20 mouse cellular contexts compared by ENCODE assay signal in genomic region chr5:117757696-117758482, GRCm38 (mm10). TPM values are rescaled to one million over a fixed set of nuclear protein-coding genes. Genes with fewer than 3 reads are reported as not detected.
A peak's percentile ranks its signal among the peaks of the same experiment; 100 is the strongest.
DNase-seq lines count a peak whose midpoint lies in the region; ATAC-seq and TF ChIP-seq lines count a peak whose summit lies in the region.
"Had no signal": no experiment of that assay in that cellular context is flagged by ENCODE, and none has a peak within 500 bp of the region (broad histone marks: within the 10 kb centered on the region; RNA-seq: fewer than 3 reads in every experiment).

No protein-coding gene starts in this region.

- no peak for ATAC-seq in midbrain, postnatal 0 days (ENCODE audit: low FRiP score)
- ATAC-seq in forebrain, embryonic 14.5 days: peak; percentile 80
- no peak for ATAC-seq in monocyte, adult 5-6 weeks (replicated peaks; ENCODE audit: insufficient number of reproducible peaks, low FRiP score, low TSS enrichment, poor library complexity, severe bottlenecking)
- ATAC-seq in hindbrain, embryonic 12.5 days (ENCODE audit: low FRiP score): no peak
- ATAC-seq: hindbrain, embryonic 16.5 days; intestine, postnatal 0 days; midbrain, embryonic 13.5 days had no signal

- no peak overlapping the region for H3K4me3 ChIP-seq in midbrain, embryonic 10.5 days
- no peak overlapping the region for H3K4me3 ChIP-seq in midbrain, postnatal 0 days (ENCODE audit: low read depth, low read length)
- H3K4me3 ChIP-seq in embryonic facial prominence, embryonic 10.5 days: no peak overlapping the region
- H3K4me3 ChIP-seq in forebrain, embryonic 14.5 days (ENCODE audit: low read depth, low read length): no peak overlapping the region
- H3K4me3 ChIP-seq in hindbrain, embryonic 12.5 days: no peak overlapping the region
- H3K4me3 ChIP-seq: embryonic facial prominence, embryonic 12.5 days; erythroblast, embryonic 14.5 days; midbrain, embryonic 13.5 days had no signal

- peaks cover 6% of the 10 kb centered on the region; the same call in 1 of the 2 replicates for H3K9me3 ChIP-seq in midbrain, embryonic 10.5 days (replicated peaks)
- H3K9me3 ChIP-seq in midbrain, postnatal 0 days (ENCODE audit: low read length): no peaks in the 10 kb centered on the region
- H3K9me3 ChIP-seq in embryonic facial prominence, embryonic 10.5 days: no peaks in the 10 kb centered on the region
- no peaks in the 10 kb centered on the region for H3K9me3 ChIP-seq in forebrain, embryonic 14.5 days (replicated peaks; ENCODE audit: control insufficient read depth, low read length)
- H3K9me3 ChIP-seq in hindbrain, embryonic 12.5 days (replicated peaks): no peaks in the 10 kb centered on the region
- H3K9me3 ChIP-seq: embryonic facial prominence, embryonic 12.5 days; midbrain, embryonic 13.5 days had no signal

- 20% methylated on average over 12 of the region's 12 CpGs for WGBS in midbrain, embryonic 10.5 days
- 21% methylated on average over 12 of the region's 12 CpGs for WGBS in midbrain, postnatal 0 days
- WGBS in embryonic facial prominence, embryonic 10.5 days: 37% methylated on average over 12 of the region's 12 CpGs
- 3% methylated on average over 12 of the region's 12 CpGs for WGBS in forebrain, embryonic 14.5 days
- WGBS in hindbrain, embryonic 12.5 days: 35% methylated on average over 12 of the region's 12 CpGs

- no peak overlapping the region for H3K9ac ChIP-seq in midbrain, postnatal 0 days (replicated peaks; ENCODE audit: low read length, poor library complexity, severe bottlenecking)
- H3K9ac ChIP-seq in forebrain, embryonic 14.5 days (ENCODE audit: low read length): no peak overlapping the region
- H3K9ac ChIP-seq in hindbrain, embryonic 12.5 days: no peak overlapping the region
- H3K9ac ChIP-seq: embryonic facial prominence, embryonic 12.5 days; midbrain, embryonic 13.5 days had no signal

- H3K4me1 ChIP-seq in midbrain, embryonic 10.5 days: peaks cover 16% of the 10 kb centered on the region
- H3K4me1 ChIP-seq in midbrain, postnatal 0 days (ENCODE audit: insufficient read depth, low read length): no peaks in the 10 kb centered on the region
- peaks cover 8% of the 10 kb centered on the region; the same call in 1 of the 2 replicates for H3K4me1 ChIP-seq in embryonic facial prominence, embryonic 10.5 days
- 0 out of 2 replicates have a peak, but pooled peaks cover 2% of the 10 kb centered on the region for H3K4me1 ChIP-seq in forebrain, embryonic 14.5 days (ENCODE audit: control insufficient read depth, insufficient read depth, low read length)
- H3K4me1 ChIP-seq in hindbrain, embryonic 12.5 days: no peaks in the 10 kb centered on the region
- H3K4me1 ChIP-seq: embryonic facial prominence, embryonic 12.5 days had no signal

- DNase-seq in midbrain, embryonic 10.5 days (ENCODE audit: low spot score): no peak
- DNase-seq in midbrain, postnatal 0 days (ENCODE audit: low spot score): no peak
- peak; percentile 13 for DNase-seq in embryonic facial prominence, embryonic 10.5 days (ENCODE audit: low spot score)
- peak; percentile 81 for DNase-seq in forebrain, embryonic 14.5 days (ENCODE audit: low spot score)
- no peak for DNase-seq in spleen, adult 18-20 months
- DNase-seq: cerebellum, adult 9-10 months; gastrocnemius, postnatal 14 days; heart, adult 18-20 months; heart, postnatal 36 days; liver; lung, postnatal 10 days; thymus, adult 2 months had no signal

- 0 out of 2 replicates have a peak, but pooled peaks cover 4% of the 10 kb centered on the region for H3K36me3 ChIP-seq in midbrain, embryonic 10.5 days
- H3K36me3 ChIP-seq in midbrain, postnatal 0 days (ENCODE audit: insufficient read depth, low read length): 0 out of 2 replicates have a peak, but pooled peaks cover 7% of the 10 kb centered on the region
- H3K36me3 ChIP-seq in embryonic facial prominence, embryonic 10.5 days (replicated peaks): no peaks in the 10 kb centered on the region
- H3K36me3 ChIP-seq in forebrain, embryonic 14.5 days (ENCODE audit: control insufficient read depth, insufficient read depth, low read length): peaks cover 4% of the 10 kb centered on the region; the same call in 1 of the 2 replicates
- peaks cover 4% of the 10 kb centered on the region; the same call in 1 of the 2 replicates for H3K36me3 ChIP-seq in hindbrain, embryonic 12.5 days
- H3K36me3 ChIP-seq: embryonic facial prominence, embryonic 12.5 days had no signal

- TF ChIP-seq CTCF in midbrain, postnatal 0 days (IDR thresholded peaks at IDR 0.05): no peak

- no peak overlapping the region for H3K4me2 ChIP-seq in midbrain, postnatal 0 days (ENCODE audit: low read depth, low read length, poor library complexity, severe bottlenecking)
- no peak overlapping the region for H3K4me2 ChIP-seq in forebrain, embryonic 14.5 days (ENCODE audit: low read length)
- no peak overlapping the region for H3K4me2 ChIP-seq in hindbrain, embryonic 12.5 days (replicated peaks)
- H3K4me2 ChIP-seq: embryonic facial prominence, embryonic 12.5 days; midbrain, embryonic 13.5 days had no signal

- peak overlapping the region; percentile 18; the same call in 1 of the 2 replicates for H3K27ac ChIP-seq in midbrain, embryonic 10.5 days (replicated peaks)
- no peak overlapping the region for H3K27ac ChIP-seq in midbrain, postnatal 0 days (ENCODE audit: low read depth, low read length)
- no peak overlapping the region for H3K27ac ChIP-seq in embryonic facial prominence, embryonic 10.5 days (replicated peaks)
- peak overlapping the region; percentile 33 for H3K27ac ChIP-seq in forebrain, embryonic 14.5 days (ENCODE audit: low read depth, low read length)
- H3K27ac ChIP-seq in hindbrain, embryonic 12.5 days: no peak overlapping the region
- H3K27ac ChIP-seq: embryonic facial prominence, embryonic 12.5 days; kidney, postnatal 0 days; midbrain, embryonic 13.5 days had no signal

- H3K27me3 ChIP-seq in midbrain, embryonic 10.5 days (ENCODE audit: low read depth, poor library complexity, severe bottlenecking): no peaks in the 10 kb centered on the region; the same call in 1 of the 2 replicates
- H3K27me3 ChIP-seq in midbrain, postnatal 0 days (ENCODE audit: insufficient read depth, low read length): no peaks in the 10 kb centered on the region
- no peaks in the 10 kb centered on the region for H3K27me3 ChIP-seq in embryonic facial prominence, embryonic 10.5 days (replicated peaks; ENCODE audit: low read depth, poor library complexity, severe bottlenecking)
- no peaks in the 10 kb centered on the region for H3K27me3 ChIP-seq in forebrain, embryonic 14.5 days (replicated peaks; ENCODE audit: control insufficient read depth, insufficient read depth, low read length)
- no peaks in the 10 kb centered on the region for H3K27me3 ChIP-seq in hindbrain, embryonic 12.5 days
- H3K27me3 ChIP-seq: embryonic facial prominence, embryonic 12.5 days; midbrain, embryonic 13.5 days had no signal

RNA-seq across cellular contexts. Expression of gene Nos1, which starts 22.9 kb away (rescaled TPM):
- 0.25 and 0.36 TPM in 2 replicates for polyA plus RNA-seq in midbrain, embryonic 10.5 days (2016; fragmentation: Nextera tagmentation; extraction: Ambion mirVana)
- total RNA-seq in midbrain, postnatal 0 days (2014; rRNA removed): 17.8 and 25.7 TPM in 2 replicates
- 3.4 and 3.5 TPM in 2 replicates for polyA plus RNA-seq in midbrain, postnatal 0 days (2015; fragmentation: Nextera tagmentation; extraction: Ambion mirVana)
- polyA plus RNA-seq in embryonic facial prominence, embryonic 10.5 days (2016; fragmentation: Nextera tagmentation; extraction: Ambion mirVana): 0.25 and 0.32 TPM in 2 replicates
- polyA plus RNA-seq in forebrain, embryonic 14.5 days (2014; fragmentation: Nextera tagmentation; extraction: Ambion mirVana): 3.0 and 4.3 TPM in 2 replicates
- not detected in 3 replicates for total RNA-seq in monocyte, adult 5-6 weeks (2017)
- polyA plus RNA-seq in hindbrain, embryonic 12.5 days (2016; fragmentation: Nextera tagmentation; extraction: Ambion mirVana): 0.99 and 1.1 TPM in 2 replicates
- polyA plus RNA-seq: erythroblast, embryonic 14.5 days had no signal

Comparison
In these comparisons a context has a peak if more than half of its experiments do, and no peak if none do; other contexts are left out.
1. H3K27ac ChIP-seq: peak in midbrain, embryonic 10.5 days (single experiment) and forebrain, embryonic 14.5 days (single experiment); none in midbrain, postnatal 0 days (single experiment), embryonic facial prominence, embryonic 10.5 days (single experiment) and hindbrain, embryonic 12.5 days (single experiment).
2. DNase-seq: peak in embryonic facial prominence, embryonic 10.5 days (single experiment) and forebrain, embryonic 14.5 days (single experiment); none in midbrain, embryonic 10.5 days (single experiment), midbrain, postnatal 0 days (single experiment) and spleen, adult 18-20 months (0 of 2).